Mouse (Mus musculus): ENCODE measurements at regions not wholly inside any gene's neighbourhood (a gene's known extent, or its start where the extent isn't known, plus 50 kb on each side); places are given as distances from the start of the nearest gene placed in this dataset.

DNA sequence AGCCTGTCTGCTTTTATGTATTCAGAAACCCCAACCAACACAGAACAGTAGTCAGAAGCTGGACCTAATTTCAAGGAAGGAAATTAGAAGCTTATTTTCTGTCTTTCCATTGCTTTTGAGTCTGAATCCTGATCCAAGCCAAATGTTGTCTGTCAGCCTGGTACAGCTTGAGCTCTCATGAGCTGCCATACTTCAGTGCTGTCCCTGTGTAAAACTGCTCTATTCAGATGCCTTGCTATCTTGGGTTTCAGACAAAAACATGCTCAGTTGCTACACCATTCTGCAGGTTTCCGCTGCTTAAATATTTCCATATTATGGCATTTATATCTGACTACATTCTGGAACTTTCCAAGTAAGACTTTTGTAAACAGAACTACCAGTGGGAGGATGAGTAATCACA is 1403.2 kb downstream of the Epha7 start:
- no peak for DNase-seq

DNA sequence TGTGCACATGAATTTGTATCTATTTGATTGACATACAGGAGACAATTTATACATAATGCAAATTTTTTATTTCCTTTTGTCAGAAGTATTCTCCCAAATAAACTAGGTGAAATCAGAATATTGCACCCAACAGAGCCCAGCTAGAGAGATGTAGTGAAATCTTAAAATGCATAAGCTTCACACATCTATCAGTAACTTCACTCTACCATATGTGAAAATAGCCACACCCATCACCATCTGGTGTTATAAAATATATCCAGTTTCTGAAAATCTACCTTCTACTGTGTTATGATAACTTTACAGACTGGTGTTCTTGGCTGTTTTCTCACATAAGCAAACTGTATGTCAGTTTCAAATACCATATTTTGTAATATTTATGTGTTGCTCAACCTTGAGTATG is 1414.2 kb downstream of the Epha7 start:
- DNase-seq, result no peak

DNA sequence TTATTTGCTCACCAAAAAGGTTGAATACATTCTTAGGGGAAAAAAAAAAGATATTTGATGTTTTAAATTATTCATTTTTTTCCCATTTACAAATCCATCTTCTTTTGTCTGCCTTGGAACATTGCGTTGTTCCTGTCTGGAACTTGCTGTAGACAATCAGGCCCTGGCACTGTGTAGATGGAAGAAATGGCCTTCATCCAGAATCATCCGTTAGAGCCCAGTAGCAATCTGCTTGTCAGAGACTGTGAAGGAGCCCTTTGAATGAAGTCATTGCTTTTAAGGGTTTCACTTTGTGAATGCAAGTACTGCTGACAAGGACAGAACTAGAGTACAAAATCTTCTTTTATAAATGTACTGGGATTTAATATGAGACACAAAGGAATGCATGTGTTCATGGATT is 1449.2 kb downstream of the Epha7 start:
- peak in 1 of 2 experiments; percentile 2 for DNase-seq

DNA sequence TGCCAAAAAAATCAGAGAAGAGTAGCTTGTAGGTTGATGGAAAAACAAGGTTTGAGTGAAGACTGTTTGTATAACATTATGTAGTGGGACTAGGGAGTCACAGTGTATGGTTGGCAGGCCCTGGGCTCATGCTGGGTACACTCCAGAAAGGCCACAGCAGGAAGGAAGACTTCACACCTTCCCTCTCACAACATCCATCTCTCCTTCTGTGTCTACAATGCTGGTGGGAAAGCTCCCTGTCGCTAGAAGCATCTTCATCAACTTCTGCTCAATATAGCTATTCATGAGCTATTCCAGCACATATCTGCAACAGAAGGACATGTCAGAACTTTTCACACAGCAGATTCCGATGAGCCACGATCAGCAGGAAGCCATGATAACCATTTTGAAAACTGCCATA is 1455.1 kb downstream of the Epha7 start:
- DNase-seq, result no peak

DNA sequence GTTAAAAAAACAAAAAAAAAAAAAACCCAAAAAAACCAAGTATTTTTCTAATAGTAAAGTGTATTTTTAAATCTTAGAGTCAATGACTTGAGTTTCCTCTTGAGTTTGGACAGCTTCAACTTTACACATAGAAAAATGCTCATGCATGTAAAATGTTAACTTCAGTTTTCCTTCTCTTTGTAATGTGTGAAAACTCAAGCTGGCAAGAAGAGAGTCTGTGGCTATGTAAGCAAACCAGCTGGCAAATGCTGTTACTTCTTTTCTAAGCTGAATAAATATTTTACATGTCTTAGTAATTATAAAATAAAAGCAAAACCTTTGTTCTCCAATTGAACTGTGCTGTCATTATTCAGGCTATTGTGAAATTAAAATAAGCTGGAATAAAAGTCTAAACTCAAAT is 1457.1 kb downstream of the Epha7 start:
- no peak for DNase-seq

DNA sequence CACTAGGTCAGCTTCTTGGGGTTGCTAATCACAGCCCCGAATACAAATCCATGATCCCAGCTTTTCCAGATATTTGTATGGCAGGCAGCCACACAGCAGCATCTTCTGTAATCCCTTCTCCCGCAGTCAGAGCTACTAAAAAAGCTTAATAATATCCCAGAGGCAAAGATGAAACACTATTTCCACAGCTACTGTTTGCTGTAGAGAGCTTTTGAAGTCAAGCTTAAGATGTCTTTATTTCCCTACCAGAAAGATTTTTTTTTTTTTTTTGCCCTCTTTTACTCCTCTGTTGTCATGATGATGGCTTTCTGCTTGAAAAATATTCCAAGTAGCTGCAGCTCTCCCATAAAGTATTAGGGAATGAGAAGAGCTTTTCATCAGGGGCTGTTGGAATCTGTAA is 1499.5 kb downstream of the Epha7 start:
- DNase-seq, result no peak

DNA sequence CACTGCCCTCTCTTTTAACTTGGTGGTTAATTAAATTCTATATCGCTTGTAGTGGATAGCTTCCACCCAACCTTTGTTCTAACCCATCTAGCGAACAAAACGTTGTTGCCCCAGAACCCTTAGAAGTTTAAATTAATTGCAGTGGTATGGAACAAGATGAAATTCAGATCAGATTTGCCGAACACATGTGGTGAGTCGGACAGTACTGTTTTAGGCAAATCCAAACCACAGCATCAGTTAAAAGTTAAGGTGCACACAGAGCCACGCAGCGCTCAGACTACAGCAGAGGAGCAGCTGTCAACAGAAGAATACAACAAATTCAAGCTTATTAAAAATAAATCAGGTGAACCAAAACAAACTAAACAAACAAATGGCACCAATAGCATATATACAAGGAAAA is 1500.0 kb downstream of the Epha7 start:
- DNase-seq, result no peak

DNA sequence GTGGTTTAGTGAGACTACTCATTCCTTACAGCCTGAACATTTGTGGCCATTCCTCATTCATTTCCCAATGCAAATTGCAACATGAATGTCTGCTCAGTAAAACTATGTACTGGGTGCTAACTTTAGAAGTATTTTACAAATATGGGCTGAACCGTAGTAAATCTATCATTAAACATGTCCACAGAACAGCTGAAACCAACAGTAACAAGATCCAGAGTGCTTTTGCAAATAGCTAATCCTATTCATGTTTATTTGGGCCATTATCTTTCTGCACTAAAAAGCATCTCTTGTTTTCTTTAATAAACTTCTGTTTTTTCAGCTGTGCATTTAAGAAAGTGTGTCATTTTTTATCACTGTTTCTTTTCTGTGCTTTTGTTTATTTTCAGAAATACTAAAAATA is 1502.4 kb downstream of the Epha7 start:
- no peak for DNase-seq

DNA sequence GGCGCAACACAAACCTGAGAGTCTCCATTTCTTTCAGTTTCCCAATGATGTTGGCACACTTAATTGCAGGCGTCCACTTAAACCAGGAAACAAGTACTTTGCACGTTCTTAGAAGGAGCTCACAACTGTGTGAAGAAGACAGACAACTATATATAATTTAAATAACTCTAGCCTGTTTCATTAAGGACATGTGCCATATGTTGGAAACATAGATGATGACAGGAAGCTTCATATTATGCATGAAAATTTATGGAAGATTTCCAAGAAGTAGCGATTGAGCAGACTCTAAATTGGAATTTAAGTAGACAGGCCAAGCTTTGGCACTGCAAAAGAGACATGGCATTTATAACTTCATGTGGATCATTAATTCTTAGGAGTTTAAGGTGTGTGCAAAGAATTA is 1504.1 kb downstream of the Epha7 start:
- no peak for DNase-seq

DNA sequence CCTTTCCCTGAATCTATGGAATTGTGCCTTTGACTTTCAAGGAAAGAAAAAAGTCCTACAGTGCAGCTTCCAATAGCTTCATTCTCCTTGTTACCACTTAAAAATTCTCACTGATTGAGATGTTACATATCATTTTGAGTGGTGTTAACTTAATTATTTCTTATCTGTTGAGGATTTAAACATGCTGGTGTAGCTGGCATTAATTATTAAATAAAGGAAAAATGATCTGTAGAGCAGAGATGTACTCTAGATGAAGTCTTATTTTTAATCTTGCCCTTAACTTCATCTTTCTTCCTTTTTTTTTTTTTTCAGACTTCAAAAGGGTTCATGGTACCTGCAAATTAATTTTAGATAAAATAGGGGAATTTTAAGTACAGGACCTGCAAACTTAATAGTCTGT is 1507.1 kb downstream of the Epha7 start:
- no peak for DNase-seq

DNA sequence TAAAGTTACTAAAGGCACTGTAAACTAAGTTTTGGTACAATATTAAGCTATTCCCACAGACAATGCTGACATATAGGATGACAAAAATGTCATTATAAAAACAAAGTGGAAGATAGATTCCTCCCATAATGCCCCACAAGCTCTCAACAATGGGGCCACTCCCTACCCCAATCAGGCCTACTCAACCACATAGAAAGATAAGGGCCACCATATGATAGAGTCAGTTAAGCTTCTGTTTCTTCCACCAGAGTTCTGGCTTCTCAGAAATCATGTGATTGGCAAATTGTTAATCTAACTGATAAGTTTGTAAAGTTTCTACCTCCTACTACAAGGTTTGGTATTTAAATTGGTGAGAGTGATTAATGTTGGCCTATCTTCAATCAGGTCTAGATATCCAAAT is 1534.6 kb downstream of the Epha7 start:
- no peak for DNase-seq

All from cerebellum, postnatal 36 days (tissue).